Mouse (Mus musculus) embryo, embryonic 10.5 days (tissue): ENCODE measurements at regions not wholly inside any gene's neighbourhood (a gene's known extent, or its start where the extent isn't known, plus 50 kb on each side); places are given as distances from the start of the nearest gene placed in this dataset.

Experiments
- DNase-seq: peaks from one replicate; pipeline ENCODE4 v3.0.0-alpha.2; 2015; ENCODE audit warnings: low spot score

DNA sequence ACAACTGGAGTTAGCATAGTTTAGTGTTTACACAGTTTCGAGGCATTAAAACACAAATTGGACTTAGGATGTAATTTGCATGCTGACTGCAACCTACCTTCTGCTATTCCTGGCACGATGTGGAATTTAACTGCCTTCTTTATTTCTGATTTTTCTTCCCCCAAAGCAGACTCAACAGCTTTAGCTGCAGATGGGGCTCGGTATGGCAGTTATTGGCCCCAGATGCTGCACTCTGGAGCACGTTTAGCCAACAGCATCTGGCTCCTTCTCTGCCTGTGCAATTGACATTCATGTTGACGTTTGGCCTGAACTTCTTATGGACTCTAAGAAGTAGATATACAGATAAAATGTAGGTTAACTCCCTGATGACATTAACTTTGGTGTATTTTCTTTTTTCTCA lies 625.8 kb upstream of the Gm597 start:
- peak; percentile 2 for DNase-seq

DNA sequence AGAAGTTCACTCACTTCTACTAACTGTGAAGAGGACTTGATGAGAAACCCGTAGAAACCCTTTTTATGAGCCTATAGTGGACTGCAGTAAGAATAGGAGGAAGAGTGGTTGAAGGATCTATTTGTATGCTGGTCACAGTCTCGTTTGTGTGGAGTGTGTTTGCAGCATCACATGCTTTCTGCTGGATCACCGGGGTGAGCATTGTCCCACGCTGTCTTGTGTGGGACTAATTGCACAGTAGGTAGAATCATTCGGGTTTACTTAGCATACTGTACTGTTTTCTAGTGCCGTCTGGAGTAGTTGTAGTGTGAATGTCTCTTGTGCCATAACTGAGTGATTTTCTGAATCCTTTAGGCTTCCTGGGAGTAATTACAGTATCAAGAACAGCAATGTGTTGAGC lies 624.1 kb upstream of the Gm597 start:
- DNase-seq: no peak

DNA sequence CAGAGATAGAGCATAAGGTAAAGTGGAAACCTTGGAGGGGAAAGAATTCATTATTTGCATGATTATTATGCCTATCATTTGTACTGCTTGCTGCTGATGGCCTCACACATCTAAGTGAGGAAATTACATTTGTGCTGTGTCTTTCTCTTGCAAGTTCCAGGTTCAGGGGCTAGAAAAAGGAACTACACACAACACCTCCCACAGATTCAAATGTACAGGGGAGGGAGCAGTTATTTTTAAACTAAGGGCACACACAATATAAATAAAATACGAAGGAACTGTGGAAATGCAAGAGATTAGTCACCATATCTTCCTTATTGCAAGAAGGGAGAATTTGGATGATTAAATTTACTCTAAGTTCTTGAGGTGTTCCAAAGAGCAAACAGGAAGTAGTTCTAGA lies 583.7 kb upstream of the Gm597 start:
- no peak for DNase-seq

DNA sequence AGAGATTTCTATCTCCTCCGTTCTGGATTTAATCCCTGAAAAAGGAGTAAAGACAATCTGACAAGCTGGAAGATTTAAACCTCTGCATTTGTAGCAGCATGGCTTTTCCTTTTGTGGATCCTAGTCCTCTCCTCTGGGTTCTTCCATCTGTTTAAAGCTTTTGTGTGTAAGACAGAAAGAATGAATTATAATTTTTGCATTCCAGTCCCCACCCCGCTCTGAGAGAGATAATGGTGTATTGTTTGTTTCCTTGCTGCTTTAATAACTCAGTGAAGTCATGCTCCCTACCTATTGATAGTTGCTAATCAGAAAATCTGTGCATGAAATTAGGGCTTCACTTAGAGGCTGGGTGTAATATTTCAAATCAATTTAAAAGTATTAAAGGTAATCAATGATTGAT lies 561.5 kb upstream of the Gm597 start:
- peak; percentile 30 for DNase-seq

DNA sequence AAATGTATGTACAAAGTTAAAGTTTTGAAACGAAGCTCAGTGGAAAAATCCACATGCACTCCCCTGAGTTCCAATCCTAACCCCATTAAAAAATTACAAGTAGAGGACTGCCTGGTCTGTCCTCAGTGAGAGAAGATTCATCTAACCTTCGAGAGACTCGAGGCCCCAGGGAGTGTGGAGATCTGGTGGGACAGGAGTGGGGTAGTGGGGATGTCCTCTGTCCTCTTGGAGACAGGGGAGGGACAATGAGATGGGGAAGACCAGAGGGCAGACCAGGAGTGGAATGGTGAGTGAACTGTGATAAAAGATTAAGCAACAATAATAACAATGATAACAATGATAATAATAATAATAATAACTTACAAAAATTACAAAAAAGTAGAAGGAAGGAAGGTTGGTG lies 560.9 kb upstream of the Gm597 start:
- no peak for DNase-seq

DNA sequence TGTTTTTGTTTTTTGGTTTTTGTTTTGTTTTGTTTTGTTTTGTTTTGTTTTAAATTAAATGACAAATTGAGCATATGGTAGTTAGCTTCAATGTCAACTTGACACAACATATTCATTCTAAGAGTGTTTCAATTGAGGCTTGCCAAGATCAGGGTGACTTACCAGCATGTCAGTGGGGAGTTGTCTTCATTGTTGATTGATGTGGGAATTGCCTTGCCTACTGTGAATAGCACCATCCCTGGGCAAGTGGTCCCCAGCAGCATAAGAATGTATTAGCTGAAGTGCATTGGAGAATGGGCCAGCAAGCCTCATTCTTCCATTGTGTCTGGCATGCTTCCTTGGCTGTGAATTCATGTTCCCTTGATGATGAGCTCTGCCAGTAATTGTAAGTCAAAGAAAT lies 548.9 kb upstream of the Gm597 start:
- DNase-seq: no peak
